Mouse (Mus musculus): ENCODE data around the gene Gtf2ird2.

Gene Gtf2ird2

GRCm38 (mm10) chr5:134183880-134184808, at the start of gene Gtf2ird2:
Gene Gtf2ird2 (plus strand): TSS chr5:134184019.
- peak; percentile 99 for DNase-seq (ENCODE audit: low read depth, low spot score)

DNA sequence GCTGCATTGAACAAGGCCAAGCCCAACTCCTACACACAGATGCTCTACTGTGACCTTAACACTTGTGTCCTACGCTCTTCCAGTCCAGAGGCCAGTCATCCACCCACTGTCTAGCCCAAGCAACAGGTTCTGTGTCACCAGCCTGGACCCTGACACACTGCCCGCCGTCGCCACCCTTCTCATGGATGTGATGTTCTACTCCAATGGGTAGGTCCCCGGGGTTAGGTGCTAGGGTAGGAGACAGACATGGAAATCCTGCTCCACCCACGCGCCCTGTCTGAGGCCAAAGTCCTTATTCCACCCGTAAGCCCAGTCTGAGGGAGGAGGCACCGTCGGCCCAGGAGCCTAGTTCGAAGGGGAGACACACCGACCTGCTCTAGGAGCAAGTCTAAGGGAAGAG, 47.8 kb upstream of the Gtf2ird2 start:
- DNase-seq (ENCODE audit: low read depth, low spot score): no peak

GRCm38 (mm10) chr5:134137933-134138332, 45.9 kb upstream of the Gtf2ird2 start:
- DNase-seq (ENCODE audit: low read depth, low spot score): no peak

DNA sequence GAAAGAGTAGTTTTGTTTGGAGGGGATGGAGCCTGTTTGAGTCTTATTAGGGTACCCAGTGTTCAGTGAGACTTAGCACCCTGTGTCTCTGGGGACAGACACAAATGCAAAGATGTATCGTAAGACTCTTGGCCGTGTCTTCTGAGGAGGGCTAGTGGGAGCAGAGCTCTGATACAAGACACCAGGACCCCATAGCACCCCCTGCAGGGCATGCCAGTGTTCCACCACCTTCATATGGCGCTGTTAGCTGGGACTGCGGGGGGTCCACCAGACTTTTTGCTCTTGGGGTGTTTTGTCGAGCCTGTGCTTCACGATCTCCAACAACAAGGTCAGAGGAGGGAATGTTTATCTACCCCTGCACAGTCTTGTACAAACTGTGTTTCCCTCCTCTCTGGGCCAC, 44.4 kb upstream of the Gtf2ird2 start:
- peak; percentile 33 for DNase-seq (ENCODE audit: low read depth, low spot score)

- DNase-seq (ENCODE audit: low read depth, low spot score): peak; percentile 55
These were observed 42.6 kb upstream of the Gtf2ird2 start for GRCm38 (mm10) chr5:134141236-134141635.

DNA sequence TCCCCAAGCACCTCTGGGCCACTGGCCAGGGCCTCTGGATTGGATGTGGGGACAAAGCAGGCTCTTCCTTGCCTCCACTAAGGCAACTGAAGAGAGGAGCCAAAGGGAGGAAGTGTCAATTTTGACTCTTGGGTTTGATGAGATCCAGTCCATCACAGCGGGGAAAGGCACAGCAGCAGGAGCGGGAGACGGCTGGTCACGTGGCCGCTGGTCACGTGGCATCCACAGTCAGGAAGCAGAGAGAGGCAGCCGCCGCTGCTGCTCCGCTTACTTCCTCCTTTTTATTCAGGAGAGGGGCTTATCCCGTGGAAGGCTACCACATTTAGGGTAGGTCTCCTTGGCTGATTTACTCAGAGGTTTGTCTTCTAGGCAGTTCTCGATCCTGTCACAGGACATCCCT, 41.4 kb upstream of the Gtf2ird2 start:
- DNase-seq (ENCODE audit: low read depth, low spot score): no peak

- DNase-seq (ENCODE audit: low read depth, low spot score): peak; percentile 38
These were observed 38.8 kb upstream of the Gtf2ird2 start for GRCm38 (mm10) chr5:134144986-134145385.

DNA sequence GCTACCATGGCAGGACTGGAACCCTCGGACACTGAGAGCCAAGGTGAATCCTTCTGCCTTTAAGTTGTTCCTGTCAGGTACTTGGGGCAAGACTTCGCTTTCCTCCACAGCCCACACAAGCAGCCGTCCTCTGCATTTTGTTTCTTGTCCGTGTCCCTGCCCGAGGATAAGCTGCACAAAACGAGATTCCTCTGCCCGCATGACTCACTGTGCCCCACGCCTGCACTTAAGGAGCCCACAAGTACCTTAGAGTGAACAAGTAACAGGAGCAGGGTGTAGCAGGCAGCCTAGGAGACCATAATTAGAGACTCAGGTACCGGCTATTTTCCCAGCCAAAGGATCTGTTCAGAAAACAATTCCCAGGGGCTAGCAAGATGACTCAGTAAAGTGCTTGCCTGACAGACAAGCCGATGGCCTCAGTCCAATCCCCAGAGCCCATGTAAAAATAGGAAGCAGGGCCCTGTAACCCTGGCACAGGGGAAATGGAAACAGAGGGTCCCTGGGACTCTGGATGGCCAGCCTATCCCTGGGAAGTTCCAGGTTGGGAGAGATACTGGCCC, 36.5 kb upstream of the Gtf2ird2 start:
- no peak for DNase-seq (ENCODE audit: low read depth, low spot score)

GRCm38 (mm10) chr5:134148153-134148552, 35.7 kb upstream of the Gtf2ird2 start:
- no peak for DNase-seq (ENCODE audit: low read depth, low spot score)

DNA sequence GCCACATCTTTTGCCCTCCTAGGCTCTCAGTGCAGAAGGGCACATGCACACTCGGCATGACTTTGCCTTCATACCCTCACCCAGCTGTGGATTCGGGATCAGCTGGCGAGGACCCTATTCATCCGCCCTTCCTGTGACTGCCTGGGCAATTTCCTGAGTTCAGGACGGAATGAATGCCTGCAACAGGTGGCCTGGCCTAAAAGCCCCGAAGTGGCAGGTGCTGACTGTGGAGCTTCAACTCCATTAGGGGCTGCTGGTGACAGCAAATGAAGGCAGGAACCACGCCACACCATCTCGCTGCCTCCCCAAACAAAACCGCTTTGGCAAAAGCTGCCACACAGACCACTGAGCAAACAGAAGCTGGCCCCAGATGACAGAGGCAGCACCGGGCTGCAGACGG, 31.9 kb upstream of the Gtf2ird2 start:
- no peak for DNase-seq (ENCODE audit: low read depth, low spot score)

GRCm38 (mm10) chr5:134155916-134156466, 27.8 kb upstream of the Gtf2ird2 start:
- peak; percentile 49 for DNase-seq (ENCODE audit: low read depth, low spot score)

DNA sequence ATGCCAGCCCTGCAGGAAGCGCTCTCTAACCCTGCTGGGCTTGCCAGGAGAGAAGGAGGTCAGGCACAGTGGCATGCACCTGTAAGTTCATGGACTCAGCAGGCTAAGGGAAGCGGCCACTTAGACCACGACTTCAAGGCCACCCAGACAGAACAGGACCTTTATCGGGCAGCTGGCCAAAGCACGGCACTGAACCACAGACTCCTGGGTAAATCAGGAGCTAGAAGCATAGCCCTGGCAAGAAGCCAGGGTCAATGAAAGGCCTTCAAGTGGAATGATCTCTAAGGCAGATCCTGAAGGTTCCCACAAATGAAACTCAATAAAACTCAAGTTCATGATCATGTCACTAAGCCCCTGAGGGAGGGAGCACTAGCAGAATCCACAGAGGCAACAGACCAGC, 19.1 kb upstream of the Gtf2ird2 start:
- DNase-seq (ENCODE audit: low read depth, low spot score): no peak

GRCm38 (mm10) chr5:134166642-134167041, 17.2 kb upstream of the Gtf2ird2 start:
- DNase-seq (ENCODE audit: low read depth, low spot score): no peak

- DNase-seq (ENCODE audit: low read depth, low spot score): no peak
These were observed 15.8 kb upstream of the Gtf2ird2 start for GRCm38 (mm10) chr5:134168033-134168432.

- no peak for DNase-seq (ENCODE audit: low read depth, low spot score)
These were observed 14.6 kb upstream of the Gtf2ird2 start for GRCm38 (mm10) chr5:134169231-134169630.

- no peak for DNase-seq (ENCODE audit: low read depth, low spot score)
These were observed 13.7 kb upstream of the Gtf2ird2 start for GRCm38 (mm10) chr5:134170167-134170566.

DNA sequence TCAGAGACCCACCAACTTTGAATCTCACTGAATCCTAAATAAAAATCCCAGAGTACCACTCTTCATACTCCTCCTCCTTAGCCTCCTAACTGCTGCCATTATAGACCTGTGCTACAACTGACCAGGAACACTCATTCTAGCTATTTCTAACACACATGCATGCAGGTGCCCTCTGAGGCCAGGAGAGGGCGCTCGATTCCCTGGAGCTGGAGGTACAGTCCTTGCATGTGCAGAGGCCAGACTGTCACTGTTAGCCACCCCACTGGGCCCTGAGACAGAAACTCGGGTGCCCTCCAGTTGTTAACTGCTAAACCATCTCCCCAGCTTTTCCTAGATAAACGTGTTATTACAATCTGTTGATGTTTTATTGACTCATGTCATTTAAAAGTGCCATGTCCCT, 10.6 kb upstream of the Gtf2ird2 start:
- DNase-seq (ENCODE audit: low read depth, low spot score): peak; percentile 77

- peak; percentile 54 for DNase-seq (ENCODE audit: low read depth, low spot score)
These were observed 8.1 kb upstream of the Gtf2ird2 start for GRCm38 (mm10) chr5:134175696-134176095.

GRCm38 (mm10) chr5:134176169-134176881, 7.5 kb upstream of the Gtf2ird2 start, which contains the start of gene Rcc1l:
Gene Rcc1l (minus strand): TSS chr5:134176774.
- DNase-seq (ENCODE audit: low read depth, low spot score): peak; percentile 94

DNA sequence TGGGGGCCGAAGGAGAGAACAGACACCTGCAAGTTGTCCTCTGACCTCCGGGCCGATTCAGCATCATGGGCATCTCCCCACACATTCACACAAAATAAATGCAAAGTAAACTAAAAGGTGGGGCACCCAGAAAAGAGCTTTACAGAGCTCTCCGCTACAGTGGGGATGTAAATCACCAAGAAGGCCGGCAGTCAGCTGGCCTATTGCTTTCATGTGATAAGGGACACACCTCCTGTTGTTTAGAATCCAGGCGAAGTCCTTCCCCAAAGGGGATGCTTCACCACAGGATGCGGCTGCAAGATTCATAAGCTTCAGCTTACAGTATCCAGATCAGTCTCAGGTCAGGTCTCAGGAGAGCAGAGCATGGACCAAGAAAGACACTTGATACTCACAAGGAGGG, 5.3 kb upstream of the Gtf2ird2 start:
- DNase-seq (ENCODE audit: low read depth, low spot score): peak; percentile 61

- peak; percentile 85 for DNase-seq (ENCODE audit: low read depth, low spot score)
These were observed 3.9 kb upstream of the Gtf2ird2 start for GRCm38 (mm10) chr5:134179871-134180270.

DNA sequence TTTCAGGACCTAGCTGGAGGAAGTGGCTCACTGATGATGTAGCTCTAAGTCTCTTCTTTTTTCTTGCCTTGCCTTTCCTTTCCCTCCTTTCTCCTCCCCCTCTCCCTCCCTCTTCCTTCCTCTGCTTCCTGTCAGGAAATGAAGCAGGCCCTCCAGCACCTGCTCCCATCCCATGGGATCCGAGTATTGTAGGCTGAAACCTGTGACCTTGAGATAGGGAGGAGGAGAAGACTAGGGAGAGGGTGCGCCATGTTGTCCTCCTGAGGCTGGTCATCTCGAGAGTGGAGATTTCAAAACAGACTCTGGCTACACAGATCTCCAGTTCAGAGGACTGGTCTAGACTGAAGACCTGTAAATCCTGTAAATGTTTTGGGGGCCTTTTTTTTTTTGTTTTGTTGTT, 1.6 kb upstream of the Gtf2ird2 start:
- DNase-seq (ENCODE audit: low read depth, low spot score): peak; percentile 67

Measured in ES-CJ7 (cell line).